Mouse (Mus musculus): ENCODE results near the gene Adi1. TPM values are rescaled to one million over a fixed set of nuclear protein-coding genes. Genes with fewer than 3 reads are reported as not detected.

The Adi1 gene
- total RNA-seq (2015), result 125 and 137 TPM in 2 replicates
- total RNA-seq (2017), result 26.7 and 32.3 TPM in 2 replicates

- peak; percentile 89 for ATAC-seq (replicated peaks; ENCODE audit: poor library complexity)
These were observed at the start of gene Adi1 for GRCm38 (mm10) chr12:28675121-28675924. Gene Adi1, plus strand, starts transcription at chr12:28675231.

GRCm38 (mm10) chr12:28625407-28625806, 49.6 kb upstream of the Adi1 start:
- no peak for ATAC-seq (replicated peaks; ENCODE audit: poor library complexity)

- ATAC-seq (replicated peaks; ENCODE audit: poor library complexity), result 0 out of 2 replicates have a peak, but pooled peaks have one; percentile 4
These were observed 47.9 kb upstream of the Adi1 start for GRCm38 (mm10) chr12:28627092-28627491.

- ATAC-seq (replicated peaks; ENCODE audit: poor library complexity), result no peak
These were observed 46.6 kb upstream of the Adi1 start for GRCm38 (mm10) chr12:28628436-28628835.

- ATAC-seq (replicated peaks; ENCODE audit: poor library complexity), result peak; percentile 3; the same call in 1 of the 2 replicates
These were observed 39.9 kb upstream of the Adi1 start for GRCm38 (mm10) chr12:28635058-28635534.

GRCm38 (mm10) chr12:28635535-28636476, 39.2 kb upstream of the Adi1 start, which contains the start of gene Rps7:
Gene Rps7, minus strand, starts transcription at chr12:28635953.
- ATAC-seq (replicated peaks; ENCODE audit: poor library complexity), result peak; percentile 92

- ATAC-seq (replicated peaks; ENCODE audit: poor library complexity), result no peak
These were observed 38.5 kb upstream of the Adi1 start for GRCm38 (mm10) chr12:28636543-28636942.

GRCm38 (mm10) chr12:28638778-28639177, 36.3 kb upstream of the Adi1 start:
- ATAC-seq (replicated peaks; ENCODE audit: poor library complexity), result no peak

- ATAC-seq (replicated peaks; ENCODE audit: poor library complexity), result peak; percentile 98
These were observed 25.6 kb upstream of the Adi1 start, which contains the start of gene Rnaseh1 for GRCm38 (mm10) chr12:28649141-28650110. Gene Rnaseh1, plus strand, starts transcription at chr12:28649602.

- ATAC-seq (replicated peaks; ENCODE audit: poor library complexity), result no peak
These were observed 12.4 kb upstream of the Adi1 start for GRCm38 (mm10) chr12:28662628-28663027.

GRCm38 (mm10) chr12:28666734-28667133, 8.3 kb upstream of the Adi1 start:
- ATAC-seq (replicated peaks; ENCODE audit: poor library complexity), result no peak

GRCm38 (mm10) chr12:28667287-28667686, 7.7 kb upstream of the Adi1 start:
- ATAC-seq (replicated peaks; ENCODE audit: poor library complexity), result no peak

GRCm38 (mm10) chr12:28674038-28674720, 852 bp upstream of the Adi1 start:
- no peak for ATAC-seq (replicated peaks; ENCODE audit: poor library complexity)

GRCm38 (mm10) chr12:28675925-28676209, 836 bp downstream of the Adi1 start:
- peak; percentile 2; the same call in 1 of the 2 replicates for ATAC-seq (replicated peaks; ENCODE audit: poor library complexity)

GRCm38 (mm10) chr12:28684674-28685073, 9.6 kb downstream of the Adi1 start:
- no peak for ATAC-seq (replicated peaks; ENCODE audit: poor library complexity)

GRCm38 (mm10) chr12:28685771-28686170, 10.7 kb downstream of the Adi1 start:
- no peak for ATAC-seq (replicated peaks; ENCODE audit: poor library complexity)

- ATAC-seq (replicated peaks; ENCODE audit: poor library complexity), result no peak
These were observed 11.3 kb downstream of the Adi1 start for GRCm38 (mm10) chr12:28686199-28686879.

- no peak for ATAC-seq (replicated peaks; ENCODE audit: poor library complexity)
These were observed 14.0 kb downstream of the Adi1 start for GRCm38 (mm10) chr12:28688996-28689395.

- ATAC-seq (replicated peaks; ENCODE audit: poor library complexity), result no peak
These were observed 15.7 kb downstream of the Adi1 start for GRCm38 (mm10) chr12:28690730-28691129.
